Mouse (Mus musculus) hindbrain, embryonic 11.5 days (tissue): ENCODE measurements around the gene Map2k5. TPM values are rescaled to one million over a fixed set of nuclear protein-coding genes. Genes with fewer than 3 reads are reported as not detected.

Experiments
- ATAC-seq: fragments of 200-750 bp; cut with Nextera tagmentation; 2 replicates; pipeline ENCODE4 v1.8.0; 2017; ENCODE audit warnings: mild to moderate bottlenecking, moderate TSS enrichment, moderate library complexity; ENCODE audit not compliant: low FRiP score
- DNase-seq: peaks from one replicate; pipeline ENCODE4 v3.0.0-alpha.2; 2015; ENCODE audit warnings: low spot score
- H3K27ac ChIP-seq: fragments of 300-500 bp; sonication (generic); 2 replicates; pipeline ENCODE4 v1.5.1; 2014; ENCODE audit warnings: mild to moderate bottlenecking, low read depth, low read length
- H3K27me3 ChIP-seq: fragments of 300-500 bp; sonication (generic); 2 replicates; pipeline ENCODE4 v1.6.1; 2014; ENCODE audit warnings: mild to moderate bottlenecking, low read length, moderate library complexity, mixed read lengths; ENCODE audit not compliant: control insufficient read depth, insufficient read depth
- H3K36me3 ChIP-seq: fragments of 300-500 bp; sonication (generic); 2 replicates; pipeline ENCODE4 v1.6.1; 2014; ENCODE audit warnings: mild to moderate bottlenecking, low read length, moderate library complexity, mixed read lengths; ENCODE audit not compliant: control insufficient read depth, insufficient read depth
- H3K4me1 ChIP-seq: fragments of 300-500 bp; sonication (generic); replicated peaks from 2 replicates; pipeline ENCODE4 v1.6.1; 2014; ENCODE audit warnings: low read length, mixed read lengths; ENCODE audit not compliant: control insufficient read depth, insufficient read depth
- H3K4me2 ChIP-seq: fragments of 300-500 bp; sonication (generic); replicated peaks from 2 replicates; pipeline ENCODE4 v1.6.1; 2014; ENCODE audit warnings: mild to moderate bottlenecking, low read depth, low read length
- H3K4me3 ChIP-seq: fragments of 300-500 bp; sonication (generic); 2 replicates; pipeline ENCODE4 v1.5.1; 2014; ENCODE audit warnings: low read depth, low read length
- H3K9ac ChIP-seq: fragments of 300-500 bp; sonication (generic); 2 replicates; pipeline ENCODE4 v1.6.1; 2014; ENCODE audit warnings: low read depth, low read length
- H3K9me3 ChIP-seq: fragments of 300-500 bp; sonication (generic); 2 replicates; pipeline ENCODE4 v1.6.1; 2016; ENCODE audit warnings: low read length; ENCODE audit not compliant: control insufficient read depth
- WGBS: fragments of 180-500 bp; shearing (Covaris S2); extraction: QIAGEN DNeasy Blood & Tissue Kit; methylation state at CpG from one replicate; pipeline ENCODE4 v1.1.7; 2014; 5-methylcytosine and 5-hydroxymethylcytosine counted together
- polyA plus RNA-seq: library from polyadenylated mRNA; unstranded; fragments of >200 nt; fragmentation: Nextera tagmentation; extraction: Ambion mirVana; gene quantifications from 2 replicates; pipeline ENCODE4 v1.2.1, GENCODE M21; 2014

Gene Map2k5
- polyA plus RNA-seq, 1 experiment from 2014 or later: 43.0 TPM

- H3K4me3 ChIP-seq: peak overlapping the region; percentile 43
- peaks cover 99% of the 10 kb centered on the region for H3K27me3 ChIP-seq
- H3K4me1 ChIP-seq: peaks cover 22% of the 10 kb centered on the region
- 0 out of 2 replicates have a peak overlapping the region, but pooled peaks have one; percentile 39 for H3K27ac ChIP-seq
- ATAC-seq: no peak
- H3K36me3 ChIP-seq: no peaks in the 10 kb centered on the region
- under 1% methylated on average over 9 of the region's 9 CpGs for WGBS
- H3K9me3 ChIP-seq: no peaks in the 10 kb centered on the region
- H3K4me2 ChIP-seq: peak overlapping the region; percentile 9
- DNase-seq: peak; percentile 64
- no peak overlapping the region for H3K9ac ChIP-seq
These were observed 230.4 kb downstream of the Map2k5 start for GRCm38 (mm10) chr9:63147296-63147695.

- ATAC-seq (0 out of 2 replicates have a peak, but pooled peaks have one; percentile 15), DNase-seq (no peak)
- Histone ChIP-seq H3K4me2 (peak overlapping the region; percentile 25), H3K4me3 (peak overlapping the region; percentile 43), H3K4me1 (peaks cover 22% of the 10 kb centered on the region), H3K9me3 (no peaks in the 10 kb centered on the region), H3K36me3 (no peaks in the 10 kb centered on the region), H3K9ac (no peak overlapping the region), H3K27me3 (peaks cover 99% of the 10 kb centered on the region), H3K27ac (no peak overlapping the region)
- WGBS: 1% methylated on average over 20 of the region's 20 CpGs
These were observed 230.8 kb downstream of the Map2k5 start for GRCm38 (mm10) chr9:63146856-63147274.

GRCm38 (mm10) chr9:63146126-63146855 is 231.4 kb downstream of the Map2k5 start:
- 1% methylated on average over 46 of the region's 46 CpGs for WGBS
- DNase-seq: no peak
- peak overlapping the region; percentile 43 for H3K4me3 ChIP-seq
- peak overlapping the region; percentile 24; the same call in 1 of the 2 replicates for H3K9ac ChIP-seq
- no peaks in the 10 kb centered on the region for H3K36me3 ChIP-seq
- H3K4me1 ChIP-seq: peaks cover 22% of the 10 kb centered on the region
- H3K4me2 ChIP-seq: peak overlapping the region; percentile 25
- peak overlapping the region; percentile 47; the same call in 1 of the 2 replicates for H3K27ac ChIP-seq
- H3K27me3 ChIP-seq: peaks cover 99% of the 10 kb centered on the region
- H3K9me3 ChIP-seq: no peaks in the 10 kb centered on the region
- no peak for ATAC-seq

GRCm38 (mm10) chr9:63145249-63146125 is 232.2 kb downstream of the Map2k5 start:
- 1% methylated on average over 73 of the region's 73 CpGs for WGBS
- Histone ChIP-seq H3K27ac (peak overlapping the region; percentile 31; the same call in 1 of the 2 replicates), H3K9me3 (no peaks in the 10 kb centered on the region), H3K4me1 (peaks cover 22% of the 10 kb centered on the region), H3K27me3 (peaks cover 99% of the 10 kb centered on the region), H3K4me3 (peak overlapping the region; percentile 43), H3K4me2 (peak overlapping the region; percentile 25), H3K9ac (peak overlapping the region; percentile 32; the same call in 1 of the 2 replicates), H3K36me3 (no peaks in the 10 kb centered on the region)
- ATAC-seq (no peak), DNase-seq (no peak)

- Histone ChIP-seq H3K4me1 (peaks cover 20% of the 10 kb centered on the region), H3K9me3 (no peaks in the 10 kb centered on the region), H3K36me3 (no peaks in the 10 kb centered on the region), H3K9ac (peak overlapping the region; percentile 32), H3K27me3 (peaks cover 99% of the 10 kb centered on the region), H3K4me3 (peak overlapping the region; percentile 43), H3K4me2 (peak overlapping the region; percentile 25), H3K27ac (peak overlapping the region; percentile 42; the same call in 1 of the 2 replicates)
- peak; percentile 70 for DNase-seq
- ATAC-seq: no peak
- WGBS: 2% methylated on average over 80 of the region's 80 CpGs
These were observed 233.0 kb downstream of the Map2k5 start for GRCm38 (mm10) chr9:63144502-63145248.

- H3K9ac ChIP-seq: peak overlapping the region; percentile 32
- H3K4me2 ChIP-seq: peak overlapping the region; percentile 25
These were observed 233.8 kb downstream of the Map2k5 start for GRCm38 (mm10) chr9:63143641-63144501.

GRCm38 (mm10) chr9:63143227-63143626 is 234.5 kb downstream of the Map2k5 start:
- DNase-seq (no peak), ATAC-seq (no peak)
- Histone ChIP-seq H3K4me1 (peaks cover 16% of the 10 kb centered on the region), H3K4me2 (peak overlapping the region; percentile 21), H3K36me3 (no peaks in the 10 kb centered on the region), H3K9ac (peak overlapping the region; percentile 32), H3K27ac (no peak overlapping the region), H3K4me3 (peak overlapping the region; percentile 43), H3K9me3 (no peaks in the 10 kb centered on the region), H3K27me3 (peaks cover 99% of the 10 kb centered on the region)
- WGBS: under 1% methylated on average over 25 of the region's 25 CpGs

More at GRCm38 (mm10) chr9:63143641-63144501, 233.8 kb downstream of the Map2k5 start:
- Histone ChIP-seq H3K36me3 (no peaks in the 10 kb centered on the region), H3K4me3 (peak overlapping the region; percentile 43), H3K27ac (peak overlapping the region; percentile 42; the same call in 1 of the 2 replicates), H3K27me3 (peaks cover 99% of the 10 kb centered on the region), H3K4me1 (peaks cover 17% of the 10 kb centered on the region), H3K9me3 (no peaks in the 10 kb centered on the region)
- ATAC-seq: no peak
- DNase-seq: peak; percentile 66
- under 1% methylated on average over 47 of the region's 47 CpGs for WGBS
